Mouse (Mus musculus) heart, postnatal 0 days (tissue): ENCODE measurements around the gene Sez6l2.

ENCODE experiments used
- CTCF ChIP-seq: IDR thresholded peaks from 2 replicates; pipeline ENCODE4 v1.5.1; 2016; ENCODE audit warnings: antibody characterized with exemption, control low read depth, low read depth
- EP300 ChIP-seq: IDR thresholded peaks from 2 replicates; pipeline ENCODE4 v1.6.1; 2016; ENCODE audit warnings: antibody characterized with exemption, low read depth

- TF ChIP-seq CTCF (no peak), EP300 (no peak)
These were observed 62.0 kb downstream of the Sez6l2 start for GRCm38 (mm10) chr7:127012374-127012773.
